Mouse (Mus musculus) kidney, embryonic 15.5 days (tissue): ENCODE results near the gene Mtfp1. TPM values are rescaled to one million over a fixed set of nuclear protein-coding genes. Genes with fewer than 3 reads are reported as not detected.
"Not testable (repeated sequence)": the region's sequence is repeated elsewhere in the genome, so short reads cannot be mapped to it uniquely, and the experiment has no call there.

Source experiments
- ATAC-seq: fragments of 200-750 bp; cut with Nextera tagmentation; replicated peaks from 2 replicates; pipeline ENCODE4 v1.8.0; 2017; ENCODE audit warnings: moderate TSS enrichment; ENCODE audit not compliant: low FRiP score
- H3K27ac ChIP-seq: fragments of 300-500 bp; sonication (generic); 2 replicates; pipeline ENCODE4 v1.5.1; 2015; ENCODE audit warnings: mild to moderate bottlenecking, inconsistent platforms
- H3K27me3 ChIP-seq: fragments of 300-500 bp; sonication (generic); 2 replicates; pipeline ENCODE4 v1.6.1; 2015; ENCODE audit warnings: inconsistent platforms
- H3K36me3 ChIP-seq: fragments of 300-500 bp; sonication (generic); 2 replicates; pipeline ENCODE4 v1.6.1; 2015; ENCODE audit warnings: inconsistent platforms
- H3K4me1 ChIP-seq: fragments of 300-500 bp; sonication (generic); 2 replicates; pipeline ENCODE4 v1.6.1; 2015; ENCODE audit warnings: inconsistent platforms
- H3K4me2 ChIP-seq: fragments of 300-500 bp; sonication (generic); 2 replicates; pipeline ENCODE4 v1.6.1; 2015; ENCODE audit warnings: moderate library complexity, mild to moderate bottlenecking, inconsistent platforms
- H3K4me3 ChIP-seq: fragments of 300-500 bp; sonication (generic); replicated peaks from 2 replicates; pipeline ENCODE4 v1.5.1; 2015; ENCODE audit warnings: mild to moderate bottlenecking, inconsistent platforms
- H3K9ac ChIP-seq: fragments of 300-500 bp; sonication (generic); 2 replicates; pipeline ENCODE4 v1.6.1; 2015; ENCODE audit warnings: mild to moderate bottlenecking, inconsistent platforms
- H3K9me3 ChIP-seq: fragments of 300-500 bp; sonication (generic); replicated peaks from 2 replicates; pipeline ENCODE4 v1.6.1; 2016; ENCODE audit warnings: inconsistent platforms
- WGBS: fragments of 180-500 bp; shearing (Covaris S2); methylation state at CpG from one replicate; pipeline ENCODE4 v1.1.7; 2015; ENCODE audit warnings: mixed read lengths; 5-methylcytosine and 5-hydroxymethylcytosine counted together
- polyA plus RNA-seq: library from polyadenylated mRNA; unstranded; fragments of >200 nt; fragmentation: Nextera tagmentation; extraction: Ambion mirVana; gene quantifications from 2 replicates; pipeline ENCODE4 v1.2.1, GENCODE M21; 2015

Gene Mtfp1
- polyA plus RNA-seq, result 15.9 and 16.0 TPM in 2 replicates

GRCm38 (mm10) chr11:4095171-4096053, at the start of gene Mtfp1:
Mtfp1 (minus strand) TSS chr11:4095445.
- Histone ChIP-seq H3K4me3 (peak within 1 kb of the TSS; percentile 65), H3K9ac (peak within 1 kb of the TSS; percentile 62), H3K27ac (peak within 1 kb of the TSS; percentile 80), H3K9me3 (no peaks in the 10 kb centered on the region), H3K4me1 (peaks cover 39% of the 10 kb centered on the region), H3K4me2 (peak within 1 kb of the TSS; percentile 78), H3K36me3 (peaks cover 16% of the 10 kb centered on the region), H3K27me3 (no peaks in the 10 kb centered on the region)
- ATAC-seq, result peak; percentile 19
- 6% methylated on average over 34 of the region's 34 CpGs for WGBS

GRCm38 (mm10) chr11:4143281-4144062, 48.2 kb upstream of the Mtfp1 start:
- H3K36me3 ChIP-seq, result peaks cover 79% of the 10 kb centered on the region
- 91% methylated on average over 21 of the region's 21 CpGs for WGBS

GRCm38 (mm10) chr11:4142352-4142751, 47.1 kb upstream of the Mtfp1 start:
- 88% methylated on average over 4 of the region's 4 CpGs for WGBS

More at GRCm38 (mm10) chr11:4143281-4144062, 48.2 kb upstream of the Mtfp1 start:
- H3K9ac ChIP-seq, result no peak overlapping the region
- H3K27ac ChIP-seq, result no peak overlapping the region
- no peaks in the 10 kb centered on the region for H3K9me3 ChIP-seq
- H3K4me2 ChIP-seq, result no peak overlapping the region
- H3K4me1 ChIP-seq, result peaks cover 4% of the 10 kb centered on the region; the same call in 1 of the 2 replicates
- no peaks in the 10 kb centered on the region for H3K27me3 ChIP-seq
- H3K4me3 ChIP-seq, result no peak overlapping the region
- no peak for ATAC-seq

GRCm38 (mm10) chr11:4141505-4141904, 46.3 kb upstream of the Mtfp1 start:
- H3K9me3 ChIP-seq, result no peaks in the 10 kb centered on the region
- H3K4me2 ChIP-seq, result no peak overlapping the region
- ATAC-seq, result no peak
- H3K36me3 ChIP-seq, result peaks cover 81% of the 10 kb centered on the region
- no peak overlapping the region for H3K4me3 ChIP-seq
- no peak overlapping the region for H3K27ac ChIP-seq
- peaks cover 4% of the 10 kb centered on the region for H3K4me1 ChIP-seq
- no peak overlapping the region for H3K9ac ChIP-seq
- H3K27me3 ChIP-seq, result no peaks in the 10 kb centered on the region

More at GRCm38 (mm10) chr11:4142352-4142751, 47.1 kb upstream of the Mtfp1 start:
- Histone ChIP-seq H3K27ac (no peak overlapping the region), H3K4me3 (no peak overlapping the region), H3K9me3 (no peaks in the 10 kb centered on the region), H3K36me3 (peaks cover 75% of the 10 kb centered on the region), H3K4me1 (no peaks in the 10 kb centered on the region), H3K4me2 (no peak overlapping the region), H3K9ac (no peak overlapping the region), H3K27me3 (no peaks in the 10 kb centered on the region)
- no peak for ATAC-seq

GRCm38 (mm10) chr11:4138964-4139363, 43.7 kb upstream of the Mtfp1 start:
- H3K4me2 ChIP-seq, result no peak overlapping the region
- H3K36me3 ChIP-seq, result peaks cover 63% of the 10 kb centered on the region
- H3K9ac ChIP-seq, result no peak overlapping the region
- WGBS, result 51% methylated on average over 2 of the region's 2 CpGs
- no peak for ATAC-seq
- no peak overlapping the region for H3K4me3 ChIP-seq
- no peaks in the 10 kb centered on the region for H3K9me3 ChIP-seq
- H3K4me1 ChIP-seq, result peaks cover 14% of the 10 kb centered on the region
- H3K27me3 ChIP-seq, result no peaks in the 10 kb centered on the region
- H3K27ac ChIP-seq, result no peak overlapping the region

- peaks cover 26% of the 10 kb centered on the region for H3K36me3 ChIP-seq
- peaks cover 14% of the 10 kb centered on the region for H3K4me1 ChIP-seq
- peak; percentile 95 for ATAC-seq
- peak within 1 kb of the TSS; percentile 86 for H3K4me2 ChIP-seq
- H3K9me3 ChIP-seq, result no peaks in the 10 kb centered on the region
- no peaks in the 10 kb centered on the region for H3K27me3 ChIP-seq
- H3K9ac ChIP-seq, result peak within 1 kb of the TSS; percentile 97
- WGBS, result 1% methylated on average over 66 of the region's 66 CpGs
- peak within 1 kb of the TSS; percentile 72 for H3K27ac ChIP-seq
- H3K4me3 ChIP-seq, result peak within 1 kb of the TSS; percentile 93
Measured at GRCm38 (mm10) chr11:4134986-4135935, 40.0 kb upstream of the Mtfp1 start, which contains the start of gene Rnf215. Rnf215 (plus strand) TSS chr11:4135202.

- Histone ChIP-seq H3K4me2 (peak overlapping the region; percentile 86), H3K36me3 (peaks cover 18% of the 10 kb centered on the region), H3K9ac (no peak overlapping the region), H3K27ac (no peak overlapping the region), H3K27me3 (no peaks in the 10 kb centered on the region), H3K4me1 (peaks cover 14% of the 10 kb centered on the region), H3K9me3 (no peaks in the 10 kb centered on the region), H3K4me3 (peak overlapping the region; percentile 93)
- no peak for ATAC-seq
- 55% methylated on average over 6 of the region's 6 CpGs for WGBS
Measured at GRCm38 (mm10) chr11:4134400-4134799, 39.2 kb upstream of the Mtfp1 start.

GRCm38 (mm10) chr11:4133450-4133849, 38.2 kb upstream of the Mtfp1 start:
- H3K27ac ChIP-seq, result no peak overlapping the region
- H3K9ac ChIP-seq, result no peak overlapping the region
- H3K4me1 ChIP-seq, result peaks cover 14% of the 10 kb centered on the region
- 63% methylated on average over 3 of the region's 3 CpGs for WGBS
- H3K36me3 ChIP-seq, result peaks cover 9% of the 10 kb centered on the region; the same call in 1 of the 2 replicates
- H3K4me2 ChIP-seq, result no peak overlapping the region
- H3K4me3 ChIP-seq, result no peak overlapping the region
- no peak for ATAC-seq
- H3K27me3 ChIP-seq, result no peaks in the 10 kb centered on the region
- no peaks in the 10 kb centered on the region for H3K9me3 ChIP-seq

GRCm38 (mm10) chr11:4128461-4128860, 33.2 kb upstream of the Mtfp1 start:
- not testable (repeated sequence) for H3K4me2 ChIP-seq, H3K27me3 ChIP-seq, ATAC-seq, H3K4me1 ChIP-seq, H3K36me3 ChIP-seq, H3K9me3 ChIP-seq, H3K27ac ChIP-seq, H3K4me3 ChIP-seq, H3K9ac ChIP-seq
- WGBS, result 91% methylated on average over 4 of the region's 4 CpGs

- no peaks in the 10 kb centered on the region for H3K27me3 ChIP-seq
- no peak overlapping the region for H3K4me3 ChIP-seq
- no peak overlapping the region for H3K9ac ChIP-seq
- no peaks in the 10 kb centered on the region for H3K4me1 ChIP-seq
- no peaks in the 10 kb centered on the region for H3K36me3 ChIP-seq
- no peak overlapping the region for H3K27ac ChIP-seq
- peaks cover 7% of the 10 kb centered on the region; the same call in 1 of the 2 replicates for H3K9me3 ChIP-seq
- no peak overlapping the region for H3K4me2 ChIP-seq
- no peak for ATAC-seq
- WGBS, result 89% methylated on average over 1 of the region's 1 CpGs
Measured at GRCm38 (mm10) chr11:4127059-4127458, 31.8 kb upstream of the Mtfp1 start.

GRCm38 (mm10) chr11:4123922-4124321, 28.7 kb upstream of the Mtfp1 start:
- no peaks in the 10 kb centered on the region for H3K36me3 ChIP-seq
- H3K27me3 ChIP-seq, result peaks cover 17% of the 10 kb centered on the region
- H3K4me2 ChIP-seq, result no peak overlapping the region
- peaks cover 7% of the 10 kb centered on the region; the same call in 1 of the 2 replicates for H3K9me3 ChIP-seq
- ATAC-seq, result no peak
- H3K4me1 ChIP-seq, result peaks cover 5% of the 10 kb centered on the region; the same call in 1 of the 2 replicates
- WGBS, result 59% methylated on average over 5 of the region's 5 CpGs
- no peak overlapping the region for H3K27ac ChIP-seq
- no peak overlapping the region for H3K4me3 ChIP-seq
- no peak overlapping the region for H3K9ac ChIP-seq
